Mouse (Mus musculus): ENCODE measurements around the gene Snx27.

Snx27 gene

DNA sequence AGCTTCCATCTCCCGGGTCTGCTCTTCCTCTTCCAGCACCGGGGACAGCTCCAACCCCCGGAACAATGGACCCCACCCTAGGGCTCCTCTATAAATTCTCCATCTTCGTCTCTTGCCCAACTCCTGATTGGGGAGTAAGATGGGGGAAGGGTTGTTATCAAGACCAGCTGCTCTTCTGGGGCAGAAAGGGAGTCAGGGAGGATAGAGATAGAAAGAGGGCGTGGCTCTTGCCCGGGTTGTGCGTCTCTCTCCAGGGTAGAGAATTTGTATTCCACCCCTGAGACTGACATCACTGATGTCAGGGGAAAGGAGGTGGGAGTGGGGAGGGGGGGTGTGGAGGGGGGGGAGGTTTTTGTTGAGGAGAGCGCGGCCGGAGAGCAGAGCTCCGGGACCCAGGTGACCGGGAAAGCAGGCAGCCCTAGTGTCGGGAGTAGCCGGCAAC, 104.5 kb downstream of the Snx27 start, which contains the start of gene Celf3:
Gene Celf3, plus strand, starts transcription at position 315 of the 442 bp plus-strand sequence.
- DNase-seq (ENCODE audit: extremely low read depth, low read depth) = peak; percentile 76

DNA sequence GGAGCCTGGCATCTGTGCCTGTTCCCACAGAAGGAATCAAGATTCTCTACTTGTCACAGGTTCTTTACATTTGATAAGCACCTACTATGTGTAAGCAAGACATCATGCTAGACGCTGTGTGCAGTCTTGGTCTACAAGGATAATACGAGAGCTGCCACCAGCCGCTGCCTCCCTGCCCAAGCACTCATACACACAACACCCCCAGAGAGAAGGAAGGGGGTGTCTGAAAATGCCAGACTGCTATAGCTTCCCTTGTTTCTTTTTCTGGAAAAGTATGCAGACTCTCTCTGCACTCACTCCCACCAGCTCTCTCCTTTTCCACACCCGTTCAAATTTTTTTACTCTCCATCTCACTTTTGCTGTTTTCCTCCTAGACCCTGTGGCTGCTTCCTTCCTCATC, 105.1 kb downstream of the Snx27 start:
- no peak for DNase-seq (ENCODE audit: extremely low read depth, low read depth)

DNA sequence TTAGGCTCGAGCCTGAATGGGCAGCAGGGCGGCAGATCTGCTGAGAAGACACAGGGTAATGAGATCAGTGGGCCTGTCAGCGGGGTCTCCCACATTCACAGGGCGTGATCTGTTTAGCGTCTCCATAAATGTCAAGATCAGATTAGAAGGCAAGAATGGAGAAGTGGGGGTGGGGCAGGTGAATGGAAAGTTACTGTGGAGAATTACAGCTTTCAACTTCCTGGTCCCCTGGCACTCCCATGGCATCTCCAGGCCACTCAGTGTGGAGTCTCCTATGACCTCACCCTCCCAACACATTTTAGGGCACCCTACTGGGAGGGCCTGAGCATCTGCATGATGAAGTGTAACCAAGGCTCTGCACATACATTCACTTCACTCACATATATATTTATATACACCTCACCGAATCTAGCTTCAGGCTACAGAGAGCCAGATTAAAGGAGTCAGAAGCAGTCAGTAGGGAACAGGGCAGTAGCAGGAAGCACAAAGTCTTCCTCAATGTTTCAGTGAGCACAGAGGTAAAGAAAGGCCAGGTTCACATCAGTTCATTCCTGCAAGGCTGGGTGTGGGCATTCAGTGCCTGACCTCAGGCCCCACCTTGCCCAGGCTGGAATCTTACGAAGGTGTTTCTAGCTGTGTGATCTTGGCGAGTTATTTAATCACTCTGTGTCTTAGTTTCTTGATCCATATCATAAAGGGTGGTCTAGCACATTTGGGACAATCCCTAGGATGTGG, 106.0 kb downstream of the Snx27 start:
- DNase-seq (ENCODE audit: extremely low read depth, low read depth) = no peak

DNA sequence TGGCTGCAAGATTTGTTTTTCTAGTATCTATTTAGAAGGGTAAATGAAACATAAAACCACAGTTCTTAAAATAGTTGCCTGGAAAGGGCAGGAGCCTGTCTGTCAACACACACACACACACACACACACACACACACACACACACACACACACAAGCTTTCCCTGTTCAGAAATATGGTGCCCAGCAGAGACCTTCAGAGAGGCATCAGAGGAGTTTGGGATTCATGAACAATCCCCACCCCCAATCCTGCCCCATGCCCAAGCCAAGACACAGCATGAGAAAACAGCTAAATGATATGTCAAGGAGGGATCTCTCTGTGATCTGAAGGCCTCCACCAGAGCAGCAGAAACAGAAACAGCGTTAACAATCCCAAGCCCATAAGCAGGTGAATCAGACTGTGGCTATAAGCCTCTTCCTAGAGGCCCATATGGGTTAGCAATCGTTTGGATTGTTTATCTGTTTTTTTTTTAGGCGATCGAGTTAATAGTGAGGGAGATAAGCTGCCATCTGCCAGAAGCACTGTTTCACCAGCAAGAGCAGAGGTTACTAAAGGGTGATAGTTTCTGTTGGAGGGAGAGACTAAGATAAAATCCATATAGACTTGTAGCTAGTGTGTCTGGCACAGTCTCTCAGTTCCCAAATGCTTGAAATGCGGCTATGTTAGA, 108.8 kb downstream of the Snx27 start:
- no peak for DNase-seq (ENCODE audit: extremely low read depth, low read depth)

GRCm38 (mm10) chr3:94473115-94473505, 109.4 kb downstream of the Snx27 start:
- no peak for DNase-seq (ENCODE audit: extremely low read depth, low read depth)

GRCm38 (mm10) chr3:94472447-94473114, 109.9 kb downstream of the Snx27 start:
- no peak for DNase-seq (ENCODE audit: extremely low read depth, low read depth)

DNA sequence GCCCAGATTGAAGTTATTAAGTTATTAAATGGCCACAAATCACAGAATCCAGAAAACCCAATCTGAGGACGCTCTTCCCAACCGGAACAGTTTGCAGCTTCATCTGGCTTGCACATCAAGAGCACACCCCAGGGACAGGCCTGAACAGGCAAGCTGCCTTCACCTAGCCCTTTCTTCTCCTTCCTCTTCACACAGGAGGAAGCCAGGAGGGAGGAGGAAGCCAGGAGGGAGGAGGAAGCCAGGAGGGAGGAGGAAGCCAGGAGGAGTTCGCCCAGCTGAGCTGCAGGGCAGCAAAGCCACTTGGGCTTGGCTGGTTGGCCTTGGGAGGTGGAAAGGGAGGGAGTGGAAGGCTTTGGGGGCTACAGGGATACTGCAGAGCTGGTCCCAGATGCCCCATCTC, 113.6 kb downstream of the Snx27 start:
- DNase-seq (ENCODE audit: extremely low read depth, low read depth) = no peak

- no peak for DNase-seq (ENCODE audit: extremely low read depth, low read depth)
Measured at GRCm38 (mm10) chr3:94465632-94466430, 116.7 kb downstream of the Snx27 start.

GRCm38 (mm10) chr3:94463926-94464578, 118.5 kb downstream of the Snx27 start:
- DNase-seq (ENCODE audit: extremely low read depth, low read depth) = no peak

DNA sequence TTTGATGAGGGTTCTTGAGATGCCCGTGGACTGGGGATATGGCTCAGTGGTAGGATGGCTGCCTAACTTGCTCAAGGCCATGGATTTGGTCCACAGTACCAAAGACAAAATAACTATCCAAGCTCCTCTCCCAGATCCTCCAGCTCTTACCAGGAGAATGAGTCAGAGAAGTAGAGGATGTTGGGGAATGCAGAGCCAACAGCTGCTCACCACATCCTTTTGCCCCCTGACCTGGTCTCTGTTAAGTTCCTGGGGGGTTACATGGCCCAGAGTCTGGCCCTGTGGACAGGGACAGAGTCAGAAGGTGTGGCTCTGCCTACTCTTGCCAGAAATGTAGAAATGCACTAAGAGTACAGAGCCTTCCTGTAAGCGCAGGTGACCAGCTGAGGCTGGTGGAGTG, 122.7 kb downstream of the Snx27 start:
- DNase-seq (ENCODE audit: extremely low read depth, low read depth) = no peak

DNA sequence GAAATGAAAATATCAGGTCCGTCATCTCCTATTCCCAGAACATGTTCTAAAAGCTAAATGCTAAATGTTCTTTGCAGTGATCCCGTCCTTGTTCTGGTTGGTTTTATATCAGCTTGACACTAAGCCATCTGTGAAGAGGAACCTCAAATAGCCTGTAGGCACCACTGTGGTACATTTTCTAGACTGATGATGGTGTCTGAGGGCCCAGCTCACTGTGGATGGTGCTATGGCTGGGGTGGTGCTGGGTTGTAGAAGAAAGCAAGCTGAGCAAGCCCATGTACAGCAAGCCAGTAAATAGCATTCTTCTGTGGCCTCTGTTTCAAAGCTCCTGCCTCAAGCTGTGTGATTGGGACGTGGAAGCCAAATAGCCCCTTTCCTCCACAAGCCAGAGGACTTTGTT, 125.5 kb downstream of the Snx27 start:
- no peak for DNase-seq (ENCODE audit: extremely low read depth, low read depth)

DNA sequence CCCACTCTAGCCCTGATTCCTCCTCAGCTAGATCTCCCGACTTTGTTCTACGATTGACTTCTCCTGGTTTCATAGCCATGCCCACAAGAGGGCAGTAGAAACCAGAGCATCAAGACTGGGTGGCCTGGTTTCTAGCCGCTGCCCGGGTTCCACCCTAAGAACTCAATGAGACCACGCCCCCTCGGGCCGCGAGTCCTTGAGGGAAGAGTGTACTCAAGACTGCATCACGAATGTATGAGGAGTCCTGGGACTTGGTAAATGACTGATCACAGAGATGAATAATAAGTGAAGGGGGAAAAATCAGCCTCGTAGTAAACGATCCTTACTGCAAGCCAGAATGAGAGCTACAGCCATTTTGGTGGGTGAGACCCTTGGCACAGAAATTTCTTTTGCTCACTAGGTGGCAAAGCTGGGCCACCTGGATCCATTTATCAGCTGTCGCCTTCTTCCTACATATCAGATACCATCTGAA, 126.0 kb downstream of the Snx27 start:
- peak; percentile 86 for DNase-seq (ENCODE audit: extremely low read depth, low read depth)

DNA sequence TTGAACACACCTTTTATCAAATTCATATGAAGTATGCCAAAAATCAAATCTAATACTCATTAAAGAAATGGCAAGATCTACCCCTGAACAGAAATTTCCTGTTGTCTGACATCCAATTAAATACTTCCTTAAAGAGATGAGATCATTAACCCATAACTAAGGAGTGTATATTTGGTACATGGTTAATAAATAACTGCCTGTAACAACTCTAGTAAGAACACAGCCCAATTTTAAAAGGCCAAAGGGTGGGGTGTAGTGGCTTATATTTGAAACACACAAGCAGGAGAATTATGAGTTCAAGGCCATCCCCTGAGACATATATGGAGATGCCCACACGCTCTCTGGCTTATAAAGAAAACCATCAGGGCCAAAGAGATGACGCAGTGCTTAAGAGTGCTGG, 133.1 kb downstream of the Snx27 start:
- no peak for DNase-seq (ENCODE audit: extremely low read depth, low read depth)
